Mouse (Mus musculus) thymus, postnatal 25 days (tissue): ENCODE measurements around the gene Ugt1a6a.
A peak's percentile ranks its signal among the peaks of the same experiment; 100 is the strongest.
"Not testable (repeated sequence)": the region's sequence is repeated elsewhere in the genome, so short reads cannot be mapped to it uniquely, and the experiment has no call there.

ENCODE experiments used
- DNase-seq: peaks from one replicate; pipeline ENCODE4 v3.0.0; 2022

The Ugt1a6a gene

GRCm38 (mm10) chr1:88135229-88135904 is 758 bp downstream of the Ugt1a6a start:
- DNase-seq: not testable (repeated sequence)

GRCm38 (mm10) chr1:88136646-88137045 is 2.0 kb downstream of the Ugt1a6a start:
- no peak for DNase-seq

GRCm38 (mm10) chr1:88137264-88137663 is 2.7 kb downstream of the Ugt1a6a start:
- no peak for DNase-seq

GRCm38 (mm10) chr1:88138145-88138544 is 3.5 kb downstream of the Ugt1a6a start:
- DNase-seq: no peak

- not testable (repeated sequence) for DNase-seq
Measured at GRCm38 (mm10) chr1:88140492-88140891, 5.9 kb downstream of the Ugt1a6a start.

GRCm38 (mm10) chr1:88143966-88144675 is 9.5 kb downstream of the Ugt1a6a start:
- peak; percentile 34 for DNase-seq

GRCm38 (mm10) chr1:88145278-88145677 is 10.7 kb downstream of the Ugt1a6a start:
- DNase-seq: peak; percentile 5

- not testable (repeated sequence) for DNase-seq
Measured at GRCm38 (mm10) chr1:88150133-88150532, 15.5 kb downstream of the Ugt1a6a start.

GRCm38 (mm10) chr1:88158430-88158829 is 23.8 kb downstream of the Ugt1a6a start:
- no peak for DNase-seq

GRCm38 (mm10) chr1:88165711-88166110 is 31.1 kb downstream of the Ugt1a6a start, which contains the start of gene Ugt1a5:
Ugt1a5 (plus strand) TSS chr1:88166012.
- DNase-seq: no peak

GRCm38 (mm10) chr1:88172190-88172589 is 37.6 kb downstream of the Ugt1a6a start:
- not testable (repeated sequence) for DNase-seq

GRCm38 (mm10) chr1:88179657-88180056 is 45.0 kb downstream of the Ugt1a6a start:
- no peak for DNase-seq

- no peak for DNase-seq
Measured at GRCm38 (mm10) chr1:88186325-88186935, 51.8 kb downstream of the Ugt1a6a start.

- DNase-seq: no peak
Measured at GRCm38 (mm10) chr1:88192136-88192535, 57.5 kb downstream of the Ugt1a6a start.

GRCm38 (mm10) chr1:88195687-88196086 is 61.1 kb downstream of the Ugt1a6a start:
- no peak for DNase-seq

GRCm38 (mm10) chr1:88197443-88197842 is 62.8 kb downstream of the Ugt1a6a start:
- no peak for DNase-seq

- DNase-seq: no peak
Measured at GRCm38 (mm10) chr1:88199996-88200395, 65.4 kb downstream of the Ugt1a6a start.

- DNase-seq: no peak
Measured at GRCm38 (mm10) chr1:88200456-88200855, 65.8 kb downstream of the Ugt1a6a start, which contains the start of gene Ugt1a2. Ugt1a2 (plus strand) TSS chr1:88200601.

GRCm38 (mm10) chr1:88205294-88205922 is 70.8 kb downstream of the Ugt1a6a start, which contains the start of gene Dnajb3:
Dnajb3 (minus strand) TSS chr1:88205782.
- DNase-seq: peak; percentile 86

- no peak for DNase-seq
Measured at GRCm38 (mm10) chr1:88206843-88207479, 72.4 kb downstream of the Ugt1a6a start.

- no peak for DNase-seq
Measured at GRCm38 (mm10) chr1:88211812-88212211, 77.2 kb downstream of the Ugt1a6a start, which contains the start of gene Ugt1a1. Ugt1a1 (plus strand) TSS chr1:88211959.

GRCm38 (mm10) chr1:88212341-88213045 is 77.9 kb downstream of the Ugt1a6a start:
- no peak for DNase-seq
